Mouse (Mus musculus): ENCODE results near the gene Ccdc177.

DNA sequence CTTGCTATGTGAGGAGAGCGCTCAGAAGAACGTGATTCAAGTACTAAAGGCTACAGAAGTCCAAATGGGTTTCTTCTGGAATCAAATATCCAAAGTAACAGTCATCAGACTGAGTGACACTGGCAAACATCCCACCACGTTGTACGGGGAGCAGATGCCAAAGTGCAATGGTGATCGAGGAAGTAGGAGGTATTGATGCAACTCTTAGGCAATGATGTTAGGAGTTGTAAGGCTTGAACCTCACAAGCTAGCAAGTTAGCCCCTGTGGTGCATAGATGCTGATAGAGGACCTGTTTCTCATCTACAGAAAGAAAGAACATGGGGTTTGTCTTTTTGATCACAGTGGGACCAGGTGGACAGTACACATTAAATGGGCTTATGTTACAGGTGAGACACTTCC lies 2.5 kb upstream of the Ccdc177 start:
- TF ChIP-seq CTCF (IDR thresholded peaks at IDR 0.05; ENCODE audit: borderline replicate concordance, control insufficient read depth, extremely low read depth, insufficient read depth, low read length, poor library complexity), result no peak
- TF ChIP-seq POLR2A (IDR thresholded peaks at IDR 0.05; ENCODE audit: control insufficient read depth, extremely low read depth, insufficient read depth, low read length, poor library complexity), result no peak
